Mouse (Mus musculus): ENCODE results near the gene Usp7.

- TF ChIP-seq POLR2A (IDR thresholded peaks at IDR 0.05; ENCODE audit: low read depth, low read length) (no peak), CTCF (conservative IDR thresholded peaks at IDR 0.05; ENCODE audit: insufficient read depth, insufficient read length, low read depth, low read length) (no peak)
These were observed 60.5 kb downstream of the Usp7 start for GRCm38 (mm10) chr16:8731630-8732029.
